Mouse (Mus musculus) frontal cortex, postnatal 36 days (tissue): ENCODE measurements around the gene Ldlrad3.
A peak's percentile ranks its signal among the peaks of the same experiment; 100 is the strongest.

Experiments used
- DNase-seq, 2 experiments: peaks; one replicate each; pipeline ENCODE4 v3.0.0; 2022; ENCODE audit warnings: low spot score in 2 of 2

Ldlrad3 gene

GRCm38 (mm10) chr2:102002974-102003775, 183.0 kb downstream of the Ldlrad3 start:
- peak; percentile 40 to 54 for DNase-seq

GRCm38 (mm10) chr2:102002408-102002973, 183.7 kb downstream of the Ldlrad3 start:
- no peak for DNase-seq

GRCm38 (mm10) chr2:102001661-102002060, 184.5 kb downstream of the Ldlrad3 start:
- DNase-seq = no peak

- DNase-seq = no peak
These were observed 187.1 kb downstream of the Ldlrad3 start for GRCm38 (mm10) chr2:101998911-101999572.

GRCm38 (mm10) chr2:101997013-101997412, 189.2 kb downstream of the Ldlrad3 start:
- no peak for DNase-seq

DNA sequence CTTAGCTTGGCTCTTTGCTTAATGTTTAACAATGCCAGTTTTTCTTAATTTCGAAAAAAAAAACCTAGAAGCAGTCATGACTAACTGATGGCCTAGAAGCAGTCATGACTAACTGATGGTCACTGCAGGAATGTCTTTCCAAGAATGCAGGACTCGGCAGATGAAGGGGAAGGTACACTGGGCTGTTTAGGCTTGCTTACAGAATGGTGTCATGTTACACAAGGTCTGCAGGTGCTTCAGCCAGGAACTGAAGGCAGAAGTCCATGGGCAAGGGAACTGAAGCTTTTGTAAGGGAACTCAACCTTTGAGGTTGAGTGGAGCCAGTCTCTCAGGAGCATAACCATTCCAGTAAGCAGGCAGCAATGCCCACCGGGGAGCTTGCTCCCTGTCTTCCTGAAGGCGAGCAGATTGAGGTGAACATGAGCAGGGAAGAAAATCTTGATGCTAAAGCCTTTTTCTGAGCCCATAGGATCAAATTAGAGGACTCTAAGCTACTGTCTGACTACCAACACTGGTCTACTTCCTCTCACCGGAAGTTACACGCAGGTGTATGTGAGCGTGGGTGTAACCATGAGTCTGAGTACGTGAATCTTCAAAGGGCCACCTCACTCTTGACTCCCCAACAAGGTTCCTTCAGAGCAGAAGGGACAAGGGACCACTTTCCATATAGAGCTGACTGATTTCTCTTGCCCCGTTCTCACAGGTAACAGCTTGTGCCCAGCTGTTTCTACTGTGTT, 193.4 kb downstream of the Ldlrad3 start:
- no peak for DNase-seq

DNA sequence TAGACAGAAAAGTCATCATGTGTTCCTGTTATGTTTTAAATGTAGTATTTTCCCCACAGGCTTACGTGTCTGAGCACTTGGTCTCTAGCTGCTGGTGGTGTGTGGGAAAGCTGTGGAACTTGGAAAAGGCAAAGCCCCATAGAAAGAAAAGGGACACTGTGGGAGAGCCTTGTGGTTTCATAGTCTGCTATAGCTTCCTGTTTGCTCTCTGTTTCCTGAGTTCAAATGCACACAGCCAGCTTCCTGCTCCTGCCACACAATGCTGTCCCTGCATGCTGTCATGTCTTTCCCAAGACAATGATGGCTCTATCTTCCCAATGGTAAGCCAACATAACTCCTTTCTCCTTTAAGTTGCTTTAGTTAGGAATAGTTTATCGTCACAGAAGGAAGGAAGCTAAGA, 194.5 kb downstream of the Ldlrad3 start:
- DNase-seq = no peak

GRCm38 (mm10) chr2:101986344-101987087, 199.7 kb downstream of the Ldlrad3 start:
- DNase-seq = no peak

GRCm38 (mm10) chr2:101983853-101984543, 202.2 kb downstream of the Ldlrad3 start:
- DNase-seq = no peak

- peak; percentile 86 to 93 for DNase-seq
These were observed 202.9 kb downstream of the Ldlrad3 start for GRCm38 (mm10) chr2:101983082-101983852.

DNA sequence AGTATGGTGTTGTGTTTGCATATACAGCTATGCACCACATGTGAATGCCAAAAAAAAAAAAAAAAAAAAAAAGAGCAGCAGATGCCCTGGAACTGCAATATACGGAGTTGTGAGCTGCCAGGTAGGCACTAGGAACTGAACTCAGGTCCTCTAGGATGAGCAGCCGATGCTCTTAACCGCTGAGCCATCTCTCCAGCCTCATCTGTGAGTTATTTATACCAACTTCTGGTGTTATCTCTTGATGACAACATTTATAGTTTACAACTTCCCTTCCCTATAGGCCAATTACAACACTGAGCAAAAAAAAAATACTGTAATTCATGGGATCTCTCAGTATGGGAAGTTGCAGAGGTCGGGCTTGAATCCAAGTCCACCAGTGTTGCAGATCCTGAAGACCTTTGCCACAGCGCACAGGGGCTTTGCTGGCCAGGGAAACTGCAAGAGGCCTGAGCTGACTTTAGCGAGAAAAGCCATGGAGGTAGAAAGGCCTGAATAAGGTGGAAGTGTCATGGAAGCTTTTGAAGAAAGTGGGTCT, 204.2 kb downstream of the Ldlrad3 start:
- DNase-seq = no peak

- no peak for DNase-seq
These were observed 205.0 kb downstream of the Ldlrad3 start for GRCm38 (mm10) chr2:101981211-101981610.

DNA sequence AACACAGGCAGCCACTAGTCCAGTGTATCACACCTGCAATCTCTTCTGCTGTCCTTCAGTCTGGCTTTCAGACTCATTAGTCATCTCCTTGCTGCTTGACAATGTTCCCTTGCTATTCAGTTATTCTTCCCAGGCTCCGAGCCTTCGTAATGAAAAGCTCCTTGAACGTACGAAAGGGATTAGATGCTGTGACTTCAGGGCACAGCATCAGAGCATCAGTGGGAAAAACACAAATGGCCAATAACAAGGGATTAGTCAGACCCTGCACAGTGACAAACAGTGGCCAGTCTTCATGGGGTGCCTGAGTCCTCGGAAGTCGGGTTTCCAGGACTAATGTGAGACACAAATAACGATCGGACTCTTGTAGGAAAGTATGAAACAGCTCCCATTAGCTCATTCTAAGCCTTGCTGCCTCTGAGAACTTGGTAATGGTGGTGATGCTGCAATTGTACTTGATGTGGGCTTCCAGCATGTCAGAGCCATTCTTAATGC, 205.7 kb downstream of the Ldlrad3 start:
- DNase-seq = no peak

GRCm38 (mm10) chr2:101978534-101979525, 207.4 kb downstream of the Ldlrad3 start:
- no peak for DNase-seq

DNA sequence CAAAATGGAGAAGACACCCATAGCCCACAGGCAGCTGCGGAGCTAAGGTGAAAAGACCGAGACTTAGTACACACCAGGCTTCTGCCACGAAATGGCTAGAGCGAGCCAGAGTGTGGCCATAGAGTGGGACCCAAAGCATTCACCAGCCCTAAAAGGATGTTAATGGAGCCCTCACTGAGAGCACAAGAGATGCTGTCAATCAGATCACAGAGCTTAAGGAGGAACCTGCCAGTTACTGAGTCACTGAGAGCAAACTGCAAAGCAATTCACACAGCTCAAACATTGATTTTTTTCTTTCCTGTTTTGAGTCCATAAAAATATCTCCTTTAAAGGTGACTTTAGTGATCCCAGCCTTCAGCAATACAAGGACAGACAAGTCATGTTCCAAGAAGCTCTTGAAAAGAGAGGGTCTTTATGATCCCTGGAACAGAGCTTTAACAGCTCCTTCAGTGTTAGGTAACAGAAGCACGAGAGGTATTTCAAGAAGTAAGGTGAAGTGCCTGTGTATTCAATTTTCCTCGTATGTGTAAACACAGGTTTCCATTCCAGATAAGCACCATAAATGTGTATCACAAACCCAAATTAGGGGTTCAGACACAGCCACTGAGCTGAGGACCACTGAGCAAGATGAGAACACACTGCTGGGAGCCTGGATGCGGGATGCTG, 209.7 kb downstream of the Ldlrad3 start:
- DNase-seq = no peak

DNA sequence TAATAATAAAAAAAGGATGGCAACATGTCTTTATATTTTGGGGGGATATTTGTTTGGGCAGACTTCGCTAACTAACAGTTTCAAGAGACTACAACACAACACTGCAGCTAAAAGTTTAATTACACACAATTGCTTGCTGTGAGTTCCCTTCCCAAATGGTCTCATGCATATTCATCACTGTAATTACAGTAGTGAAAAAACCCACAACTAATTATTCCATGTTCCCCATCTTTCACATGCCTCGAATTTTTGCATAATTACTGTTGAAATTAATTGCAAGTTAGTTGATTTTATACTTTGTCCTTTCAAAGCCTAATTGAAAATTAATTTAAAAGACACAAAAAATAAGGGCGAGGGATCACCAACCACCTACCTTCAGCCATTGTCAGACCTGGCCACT, 212.4 kb downstream of the Ldlrad3 start:
- DNase-seq = no peak

GRCm38 (mm10) chr2:101967601-101968000, 218.6 kb downstream of the Ldlrad3 start:
- no peak for DNase-seq

GRCm38 (mm10) chr2:101967152-101967551, 219.0 kb downstream of the Ldlrad3 start:
- DNase-seq = no peak
